Mouse (Mus musculus): Measurements from ENCODE around the gene Ttll5. TPM values are rescaled to one million over a fixed set of nuclear protein-coding genes. Genes with fewer than 3 reads are reported as not detected.

Ttll5 gene
- total and polyA plus RNA-seq, 3 experiments: 17.9 to 59.1 (median 40.6) TPM

GRCm38 (mm10) chr12:86036368-86037166 lies 212.1 kb downstream of the Ttll5 start:
- ATAC-seq (ENCODE audit: extremely low read depth, insufficient number of reproducible peaks, low FRiP score, poor library complexity, severe bottlenecking) (no peak), DNase-seq (ENCODE audit: low spot score) (no peak)
- Histone ChIP-seq H3K27me3 (ENCODE audit: insufficient read depth, low read length) (no peaks in the 10 kb centered on the region), H3K36me3 (replicated peaks) (peaks cover 51% of the 10 kb centered on the region), H3K4me3 (ENCODE audit: low read depth, low read length) (no peak overlapping the region), H3K9me3 (replicated peaks) (no peaks in the 10 kb centered on the region), H3K4me1 (ENCODE audit: insufficient read depth, low read depth, low read length) (peaks cover 16% of the 10 kb centered on the region)
- TF ChIP-seq POLR2AphosphoS5 (IDR thresholded peaks at IDR 0.05; ENCODE audit: insufficient replicate concordance, low read depth, low read length) (no peak), CTCF (IDR thresholded peaks at IDR 0.05; ENCODE audit: low read depth, low read length) (no peak), TAL1 (conservative IDR thresholded peaks at IDR 0.05; ENCODE audit: low read depth, low read length) (no peak), GATA2 (IDR thresholded peaks at IDR 0.05; ENCODE audit: borderline replicate concordance, low read depth, low read length) (no peak), GATA1 (IDR thresholded peaks at IDR 0.05; ENCODE audit: borderline replicate concordance, low read length) (no peak)

GRCm38 (mm10) chr12:86037235-86037921 lies 212.9 kb downstream of the Ttll5 start:
- Histone ChIP-seq H3K4me1 (ENCODE audit: insufficient read depth, low read depth, low read length) (peaks cover 11% of the 10 kb centered on the region), H3K36me3 (replicated peaks) (peaks cover 51% of the 10 kb centered on the region), H3K4me3 (ENCODE audit: low read depth, low read length) (no peak overlapping the region), H3K27me3 (ENCODE audit: insufficient read depth, low read length) (no peaks in the 10 kb centered on the region), H3K9me3 (replicated peaks) (peaks cover under 1% of the 10 kb centered on the region)
- ATAC-seq (ENCODE audit: extremely low read depth, insufficient number of reproducible peaks, low FRiP score, poor library complexity, severe bottlenecking) (no peak), DNase-seq (ENCODE audit: low spot score) (no peak)
- no peak for TF ChIP-seq TAL1 (conservative IDR thresholded peaks at IDR 0.05; ENCODE audit: low read depth, low read length)
- TF ChIP-seq GATA1 (IDR thresholded peaks at IDR 0.05; ENCODE audit: borderline replicate concordance, low read length): no peak
- TF ChIP-seq GATA2 (IDR thresholded peaks at IDR 0.05; ENCODE audit: borderline replicate concordance, low read depth, low read length): no peak
- TF ChIP-seq POLR2AphosphoS5 (IDR thresholded peaks at IDR 0.05; ENCODE audit: insufficient replicate concordance, low read depth, low read length): no peak
- no peak for TF ChIP-seq CTCF (IDR thresholded peaks at IDR 0.05; ENCODE audit: low read depth, low read length)

GRCm38 (mm10) chr12:86039078-86039477 lies 214.6 kb downstream of the Ttll5 start:
- Histone ChIP-seq H3K36me3 (replicated peaks) (peaks cover 52% of the 10 kb centered on the region), H3K4me3 (ENCODE audit: low read depth, low read length) (no peak overlapping the region), H3K27me3 (ENCODE audit: insufficient read depth, low read length) (no peaks in the 10 kb centered on the region), H3K4me1 (ENCODE audit: insufficient read depth, low read depth, low read length) (no peaks in the 10 kb centered on the region), H3K9me3 (replicated peaks) (peaks cover 12% of the 10 kb centered on the region)
- DNase-seq (ENCODE audit: low spot score) (no peak), ATAC-seq (ENCODE audit: extremely low read depth, insufficient number of reproducible peaks, low FRiP score, poor library complexity, severe bottlenecking) (no peak)
- TF ChIP-seq CTCF (IDR thresholded peaks at IDR 0.05; ENCODE audit: low read depth, low read length) (no peak), POLR2AphosphoS5 (IDR thresholded peaks at IDR 0.05; ENCODE audit: insufficient replicate concordance, low read depth, low read length) (no peak), GATA1 (IDR thresholded peaks at IDR 0.05; ENCODE audit: borderline replicate concordance, low read length) (no peak), GATA2 (IDR thresholded peaks at IDR 0.05; ENCODE audit: borderline replicate concordance, low read depth, low read length) (no peak), TAL1 (conservative IDR thresholded peaks at IDR 0.05; ENCODE audit: low read depth, low read length) (no peak)

GRCm38 (mm10) chr12:86039751-86040150 lies 215.3 kb downstream of the Ttll5 start:
- H3K4me3 ChIP-seq (ENCODE audit: low read depth, low read length): no peak overlapping the region
- H3K27me3 ChIP-seq (ENCODE audit: insufficient read depth, low read length): no peaks in the 10 kb centered on the region
- peaks cover 12% of the 10 kb centered on the region for H3K9me3 ChIP-seq (replicated peaks)
- DNase-seq (ENCODE audit: low spot score) (no peak), ATAC-seq (ENCODE audit: extremely low read depth, insufficient number of reproducible peaks, low FRiP score, poor library complexity, severe bottlenecking) (no peak)
- peaks cover 52% of the 10 kb centered on the region for H3K36me3 ChIP-seq (replicated peaks)
- TF ChIP-seq GATA2 (IDR thresholded peaks at IDR 0.05; ENCODE audit: borderline replicate concordance, low read depth, low read length) (no peak), GATA1 (IDR thresholded peaks at IDR 0.05; ENCODE audit: borderline replicate concordance, low read length) (no peak), POLR2AphosphoS5 (IDR thresholded peaks at IDR 0.05; ENCODE audit: insufficient replicate concordance, low read depth, low read length) (no peak), CTCF (IDR thresholded peaks at IDR 0.05; ENCODE audit: low read depth, low read length) (no peak), TAL1 (conservative IDR thresholded peaks at IDR 0.05; ENCODE audit: low read depth, low read length) (no peak)
- no peaks in the 10 kb centered on the region for H3K4me1 ChIP-seq (ENCODE audit: insufficient read depth, low read depth, low read length)

GRCm38 (mm10) chr12:86046141-86046540 lies 221.7 kb downstream of the Ttll5 start:
- DNase-seq (ENCODE audit: low spot score) (no peak), ATAC-seq (ENCODE audit: extremely low read depth, insufficient number of reproducible peaks, low FRiP score, poor library complexity, severe bottlenecking) (no peak)
- TF ChIP-seq GATA2 (IDR thresholded peaks at IDR 0.05; ENCODE audit: borderline replicate concordance, low read depth, low read length) (no peak), CTCF (IDR thresholded peaks at IDR 0.05; ENCODE audit: low read depth, low read length) (0 out of 2 replicates have a peak, but pooled peaks have one; percentile 6), TAL1 (conservative IDR thresholded peaks at IDR 0.05; ENCODE audit: low read depth, low read length) (no peak), POLR2AphosphoS5 (IDR thresholded peaks at IDR 0.05; ENCODE audit: insufficient replicate concordance, low read depth, low read length) (no peak), GATA1 (IDR thresholded peaks at IDR 0.05; ENCODE audit: borderline replicate concordance, low read length) (no peak)
- no peaks in the 10 kb centered on the region for H3K27me3 ChIP-seq (ENCODE audit: insufficient read depth, low read length)
- H3K9me3 ChIP-seq (replicated peaks): peaks cover 12% of the 10 kb centered on the region
- no peak overlapping the region for H3K4me3 ChIP-seq (ENCODE audit: low read depth, low read length)
- H3K36me3 ChIP-seq (replicated peaks): peaks cover 49% of the 10 kb centered on the region
- peaks cover 5% of the 10 kb centered on the region for H3K4me1 ChIP-seq (ENCODE audit: insufficient read depth, low read depth, low read length)

- Histone ChIP-seq H3K36me3 (replicated peaks) (peaks cover 47% of the 10 kb centered on the region), H3K27me3 (ENCODE audit: insufficient read depth, low read length) (no peaks in the 10 kb centered on the region), H3K9me3 (replicated peaks) (peaks cover 12% of the 10 kb centered on the region), H3K4me3 (ENCODE audit: low read depth, low read length) (no peak overlapping the region), H3K4me1 (ENCODE audit: insufficient read depth, low read depth, low read length) (peaks cover 11% of the 10 kb centered on the region)
- no peak for DNase-seq (ENCODE audit: low spot score)
- TF ChIP-seq CTCF (IDR thresholded peaks at IDR 0.05; ENCODE audit: low read depth, low read length) (no peak), GATA1 (IDR thresholded peaks at IDR 0.05; ENCODE audit: borderline replicate concordance, low read length) (no peak), POLR2AphosphoS5 (IDR thresholded peaks at IDR 0.05; ENCODE audit: insufficient replicate concordance, low read depth, low read length) (no peak)
- ATAC-seq (ENCODE audit: extremely low read depth, insufficient number of reproducible peaks, low FRiP score, poor library complexity, severe bottlenecking): no peak
Observed at GRCm38 (mm10) chr12:86046776-86047175, 222.3 kb downstream of the Ttll5 start.
